Mouse (Mus musculus) bone marrow, adult 2 months (tissue): ENCODE results near the gene Atp1a2.

Experiments used
- CTCF ChIP-seq: fragments of 200-500 bp; IDR thresholded peaks from 2 replicates; pipeline ENCODE4 v1.5.1; 2011; ENCODE audit warnings: low read length, control low read depth; ENCODE audit not compliant: control insufficient read depth, insufficient read depth
- POLR2A ChIP-seq: fragments of 200-500 bp; IDR thresholded peaks from 2 replicates; pipeline ENCODE4 v1.6.1; 2011; ENCODE audit warnings: low read depth, mild to moderate bottlenecking, control low read depth, low read length, borderline replicate concordance; ENCODE audit not compliant: control insufficient read depth

DNA sequence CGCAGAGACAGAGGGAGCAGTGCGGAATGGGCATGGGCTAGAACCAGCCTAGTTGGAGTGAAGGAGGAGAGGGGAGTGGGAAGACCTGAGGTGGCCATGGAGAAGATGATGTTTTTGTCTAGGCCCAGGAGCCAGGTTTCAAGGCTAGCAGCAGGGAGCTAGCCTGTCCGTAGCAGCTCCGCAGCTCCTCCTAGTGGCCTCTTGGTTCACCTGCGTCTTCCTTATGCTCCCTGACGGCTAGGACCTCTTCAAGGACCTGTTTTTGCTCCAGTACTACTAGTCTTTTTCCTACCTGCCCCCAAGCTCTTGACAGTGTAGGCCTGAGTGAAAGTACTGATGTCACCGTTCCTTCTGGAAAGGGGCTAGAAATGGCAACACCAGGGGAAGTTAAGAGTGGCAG, 26.9 kb upstream of the Atp1a2 start:
- peak; percentile 95 for TF ChIP-seq CTCF
- TF ChIP-seq POLR2A: no peak
